Mouse (Mus musculus) v-Abl transformed pro-B cells (cell line): ENCODE measurements at regions not wholly inside any gene's neighbourhood (a gene's known extent, or its start where the extent isn't known, plus 50 kb on each side); places are given as distances from the start of the nearest gene placed in this dataset.

Source experiments
- in situ Hi-C, 2 experiments: fragments of 400-800 bp; cut with MboI; formaldehyde crosslinking; loops; one replicate each; pipeline ENCODE4 v1.15.1; 2025; ENCODE audit not compliant: unreplicated experiment in 2 of 2

- in situ Hi-C loops, result loop anchor here (10.0 to 25.0 kb wide), 2 partner anchors 760 to 903 kb away; partner anchors contain the start of gene Zfp449 (in 2 of the 2)
Measured at GRCm38 (mm10) chrX:55584758-55585157, 358.1 kb downstream of the Slxl1 start.
